Mouse (Mus musculus): ENCODE measurements around the gene Fmnl1.

DNA sequence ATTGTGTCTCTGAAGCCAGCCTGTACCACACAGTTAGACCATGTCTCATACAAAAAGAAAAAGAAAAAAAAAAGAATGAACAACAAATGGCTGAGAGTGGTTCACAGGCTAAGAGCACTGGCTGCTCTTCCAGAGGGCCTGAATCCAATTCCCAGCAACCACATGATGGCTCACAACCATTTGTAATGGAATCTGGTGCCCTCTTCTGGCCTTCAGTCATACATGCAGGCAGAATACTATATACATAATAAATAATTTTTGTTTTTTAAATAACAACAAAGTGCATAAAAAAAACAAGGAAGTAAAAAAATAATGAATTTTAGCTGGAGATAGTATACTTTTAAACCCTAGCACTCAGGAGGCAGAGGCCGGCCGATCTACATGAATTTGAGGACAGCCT is 58.7 kb downstream of the Fmnl1 start:
- TF ChIP-seq CTCF (IDR thresholded peaks at IDR 0.05; ENCODE audit: extremely low read depth, insufficient read length, insufficient replicate concordance, low read depth, low read length) (peak; percentile 13; the same call in 1 of the 2 replicates), POLR2A (IDR thresholded peaks at IDR 0.05; ENCODE audit: low read depth, low read length) (no peak)

Data from small intestine, adult 2 months (tissue).